Mouse (Mus musculus) liver, postnatal 0 days (tissue): ENCODE data around the gene Ccnd2. TPM values are rescaled to one million over a fixed set of nuclear protein-coding genes. Genes with fewer than 3 reads are reported as not detected.

Source experiments
- ATAC-seq: fragments of 200-750 bp; cut with Nextera tagmentation; 2 replicates; pipeline ENCODE4 v1.8.0; 2017; ENCODE audit warnings: mild to moderate bottlenecking, moderate library complexity
- DNase-seq: peaks from one replicate; pipeline ENCODE4 v3.0.0-alpha.2; 2016
- H3K27ac ChIP-seq: fragments of 300-500 bp; sonication (generic); 2 replicates; pipeline ENCODE4 v1.5.1; 2014; ENCODE audit warnings: antibody characterized with exemption, moderate library complexity, mild to moderate bottlenecking, low read depth
- H3K27me3 ChIP-seq: fragments of 300-500 bp; sonication (generic); 2 replicates; pipeline ENCODE4 v1.6.1; 2014; ENCODE audit warnings: low read length, control low read depth, mixed read lengths; ENCODE audit not compliant: insufficient read depth
- H3K36me3 ChIP-seq: fragments of 300-500 bp; sonication (generic); replicated peaks from 2 replicates; pipeline ENCODE4 v1.6.1; 2014; ENCODE audit warnings: mild to moderate bottlenecking, control low read depth, low read length, moderate library complexity, mixed read lengths; ENCODE audit not compliant: insufficient read depth
- H3K4me1 ChIP-seq: fragments of 300-500 bp; sonication (generic); 2 replicates; pipeline ENCODE4 v1.6.1; 2014; ENCODE audit warnings: antibody characterized with exemption, mild to moderate bottlenecking, control low read depth; ENCODE audit not compliant: insufficient read depth
- H3K4me2 ChIP-seq: fragments of 300-500 bp; sonication (generic); 2 replicates; pipeline ENCODE4 v1.6.1; 2014; ENCODE audit warnings: low read depth, mild to moderate bottlenecking, low read length, moderate library complexity, mixed read lengths
- H3K4me3 ChIP-seq: fragments of 300-500 bp; sonication (generic); 2 replicates; pipeline ENCODE4 v1.5.1; 2014; ENCODE audit warnings: low read depth, low read length
- H3K9ac ChIP-seq: fragments of 300-500 bp; sonication (generic); replicated peaks from 2 replicates; pipeline ENCODE4 v1.6.1; 2014; ENCODE audit warnings: mild to moderate bottlenecking, moderate library complexity
- H3K9me3 ChIP-seq: fragments of 300-500 bp; sonication (generic); 2 replicates; pipeline ENCODE4 v1.6.1; 2016; ENCODE audit warnings: mild to moderate bottlenecking, control low read depth, low read length, mixed read lengths
- CTCF ChIP-seq: sonication (generic); IDR thresholded peaks from 2 replicates; pipeline ENCODE4 v1.5.1; 2016; ENCODE audit warnings: antibody characterized with exemption, low read depth
- EP300 ChIP-seq: IDR thresholded peaks from 2 replicates; pipeline ENCODE4 v1.6.1; 2016; ENCODE audit warnings: antibody characterized with exemption, low read depth, mild to moderate bottlenecking
- WGBS: fragments of 180-500 bp; shearing (Covaris S2); extraction: QIAGEN DNeasy Blood & Tissue Kit; methylation state at CpG from one replicate; pipeline ENCODE4 v1.1.7; 2014; ENCODE audit not compliant: insufficient replicate concordance; 5-methylcytosine and 5-hydroxymethylcytosine counted together
- polyA plus RNA-seq: library from polyadenylated mRNA; unstranded; fragments of >200 nt; fragmentation: Nextera tagmentation; extraction: Ambion mirVana; gene quantifications from 2 replicates; pipeline ENCODE4 v1.2.1, GENCODE M21; 2015

Ccnd2 gene
- polyA plus RNA-seq, 1 experiment from 2014 or later: 38.4 TPM

DNA sequence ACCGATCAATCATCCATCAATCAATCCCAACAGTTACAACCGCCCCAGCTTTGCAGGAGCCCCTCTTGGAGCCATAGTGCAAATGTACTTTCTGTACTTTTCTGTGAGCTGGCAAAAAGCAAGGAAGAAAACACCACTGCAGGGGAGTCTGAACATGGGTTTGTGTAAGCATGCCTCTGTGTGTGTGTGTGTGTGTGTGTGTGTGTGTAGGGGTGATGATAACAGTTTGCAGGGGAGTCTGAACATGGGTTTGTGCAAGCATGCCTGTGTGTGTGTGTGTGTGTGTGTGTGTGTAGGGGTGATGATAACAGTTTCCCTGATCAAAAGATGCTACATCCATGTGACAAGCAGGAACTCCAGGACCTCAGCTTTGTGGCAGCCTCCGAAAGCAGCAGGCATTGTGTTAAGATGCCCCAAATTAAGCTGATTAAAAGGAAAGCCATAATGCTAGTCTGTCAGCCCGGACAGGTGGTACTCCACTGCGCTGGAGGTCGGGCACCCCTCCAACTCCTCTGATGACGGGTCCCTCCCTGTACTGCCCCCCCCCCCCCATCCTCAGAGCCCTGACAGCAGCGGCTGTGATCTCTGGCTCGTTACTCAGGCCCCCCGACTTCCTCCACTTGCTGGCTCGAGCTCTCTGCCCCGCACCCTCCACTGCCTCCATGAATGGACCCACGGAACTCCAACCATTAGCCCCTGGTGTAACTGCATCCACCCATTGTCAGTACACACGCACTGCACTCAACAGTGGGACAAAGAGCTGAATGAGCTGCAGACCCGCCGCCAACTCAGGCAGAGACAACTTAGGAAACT lies 18.4 kb downstream of the Ccnd2 start:
- Histone ChIP-seq H3K27me3 (no peaks in the 10 kb centered on the region), H3K36me3 (peaks cover 2% of the 10 kb centered on the region; the same call in 1 of the 2 replicates), H3K9ac (no peak overlapping the region), H3K9me3 (no peaks in the 10 kb centered on the region), H3K4me1 (no peaks in the 10 kb centered on the region), H3K27ac (no peak overlapping the region), H3K4me3 (no peak overlapping the region), H3K4me2 (no peak overlapping the region)
- no peak for TF ChIP-seq CTCF
- no peak for TF ChIP-seq EP300
- ATAC-seq: no peak
- 81% methylated on average over 15 of the region's 16 CpGs for WGBS
- no peak for DNase-seq

- peaks cover 2% of the 10 kb centered on the region; the same call in 1 of the 2 replicates for H3K36me3 ChIP-seq
- 70% methylated on average over 3 of the region's 3 CpGs for WGBS
- no peak overlapping the region for H3K27ac ChIP-seq
- DNase-seq (no peak), ATAC-seq (no peak)
- no peaks in the 10 kb centered on the region for H3K9me3 ChIP-seq
- H3K9ac ChIP-seq: no peak overlapping the region
- H3K4me3 ChIP-seq: no peak overlapping the region
- TF ChIP-seq CTCF (no peak), EP300 (no peak)
- H3K4me2 ChIP-seq: no peak overlapping the region
- H3K27me3 ChIP-seq: no peaks in the 10 kb centered on the region
- H3K4me1 ChIP-seq: no peaks in the 10 kb centered on the region
These were observed 19.3 kb downstream of the Ccnd2 start for GRCm38 (mm10) chr6:127132719-127133118.

- no peaks in the 10 kb centered on the region for H3K9me3 ChIP-seq
- TF ChIP-seq EP300 (no peak), CTCF (no peak)
- ATAC-seq: no peak
- no peaks in the 10 kb centered on the region for H3K27me3 ChIP-seq
- DNase-seq: no peak
- H3K9ac ChIP-seq: no peak overlapping the region
- 79% methylated on average over 3 of the region's 3 CpGs for WGBS
- peaks cover 3% of the 10 kb centered on the region for H3K36me3 ChIP-seq
- H3K4me2 ChIP-seq: no peak overlapping the region
- H3K4me1 ChIP-seq: no peaks in the 10 kb centered on the region
- H3K27ac ChIP-seq: no peak overlapping the region
- no peak overlapping the region for H3K4me3 ChIP-seq
These were observed 20.0 kb downstream of the Ccnd2 start for GRCm38 (mm10) chr6:127131946-127132345.

GRCm38 (mm10) chr6:127130377-127130776 lies 21.6 kb downstream of the Ccnd2 start:
- no peak for TF ChIP-seq CTCF
- no peak for TF ChIP-seq EP300

GRCm38 (mm10) chr6:127129659-127130058 lies 22.3 kb downstream of the Ccnd2 start:
- Histone ChIP-seq H3K9ac (no peak overlapping the region), H3K4me2 (no peak overlapping the region), H3K27me3 (no peaks in the 10 kb centered on the region), H3K4me1 (no peaks in the 10 kb centered on the region), H3K9me3 (no peaks in the 10 kb centered on the region), H3K36me3 (peaks cover 3% of the 10 kb centered on the region; the same call in 1 of the 2 replicates), H3K4me3 (no peak overlapping the region), H3K27ac (no peak overlapping the region)
- no peak for TF ChIP-seq EP300
- no peak for TF ChIP-seq CTCF
- ATAC-seq (no peak), DNase-seq (no peak)
- 72% methylated on average over 14 of the region's 14 CpGs for WGBS

More at GRCm38 (mm10) chr6:127130377-127130776, 21.6 kb downstream of the Ccnd2 start:
- no peaks in the 10 kb centered on the region for H3K27me3 ChIP-seq
- H3K4me3 ChIP-seq: no peak overlapping the region
- ATAC-seq (no peak), DNase-seq (no peak)
- H3K4me2 ChIP-seq: no peak overlapping the region
- no peak overlapping the region for H3K27ac ChIP-seq
- H3K4me1 ChIP-seq: no peaks in the 10 kb centered on the region
- H3K36me3 ChIP-seq: peaks cover 3% of the 10 kb centered on the region
- 87% methylated on average over 13 of the region's 13 CpGs for WGBS
- H3K9me3 ChIP-seq: no peaks in the 10 kb centered on the region
- no peak overlapping the region for H3K9ac ChIP-seq

GRCm38 (mm10) chr6:127123506-127123905 lies 28.5 kb downstream of the Ccnd2 start:
- WGBS: 77% methylated on average over 7 of the region's 7 CpGs
- Histone ChIP-seq H3K4me1 (no peaks in the 10 kb centered on the region), H3K9ac (no peak overlapping the region), H3K9me3 (no peaks in the 10 kb centered on the region), H3K4me3 (no peak overlapping the region), H3K27ac (no peak overlapping the region), H3K4me2 (no peak overlapping the region), H3K27me3 (no peaks in the 10 kb centered on the region), H3K36me3 (peaks cover 3% of the 10 kb centered on the region; the same call in 1 of the 2 replicates)
- TF ChIP-seq EP300 (no peak), CTCF (no peak)
- no peak for ATAC-seq
- DNase-seq: no peak
